Mouse (Mus musculus) lung, postnatal 25 days (tissue): ENCODE data around the gene Btnl2.
A peak's percentile ranks its signal among the peaks of the same experiment; 100 is the strongest.
"Not testable (repeated sequence)": the region's sequence is repeated elsewhere in the genome, so short reads cannot be mapped to it uniquely, and the experiment has no call there.

Source experiments
- DNase-seq: peaks from one replicate; pipeline ENCODE4 v3.0.0; 2022; ENCODE audit warnings: low spot score

The Btnl2 gene

DNA sequence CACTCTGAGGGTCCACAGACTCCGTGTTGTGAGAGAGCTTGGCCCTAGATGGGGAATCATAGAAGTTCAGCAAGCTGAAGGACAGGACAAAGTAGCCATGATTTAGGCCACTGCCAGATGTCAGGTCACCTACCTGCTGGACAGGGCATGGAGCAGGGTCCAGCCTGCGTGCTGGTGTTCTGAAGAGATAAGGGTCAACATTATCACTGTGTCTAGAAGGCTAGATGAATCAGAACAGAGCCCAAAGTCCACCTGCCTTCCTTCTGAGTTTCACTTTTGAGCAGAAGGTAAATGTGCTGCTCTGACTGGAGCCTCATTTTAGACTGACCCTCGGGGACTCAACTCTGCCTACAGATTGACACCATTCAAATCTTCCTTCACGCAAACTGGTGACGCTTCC lies at the start of gene Btnl2:
Gene Btnl2, plus strand, starts transcription at position 284 of the 400 bp plus-strand sequence.
- DNase-seq = no peak

DNA sequence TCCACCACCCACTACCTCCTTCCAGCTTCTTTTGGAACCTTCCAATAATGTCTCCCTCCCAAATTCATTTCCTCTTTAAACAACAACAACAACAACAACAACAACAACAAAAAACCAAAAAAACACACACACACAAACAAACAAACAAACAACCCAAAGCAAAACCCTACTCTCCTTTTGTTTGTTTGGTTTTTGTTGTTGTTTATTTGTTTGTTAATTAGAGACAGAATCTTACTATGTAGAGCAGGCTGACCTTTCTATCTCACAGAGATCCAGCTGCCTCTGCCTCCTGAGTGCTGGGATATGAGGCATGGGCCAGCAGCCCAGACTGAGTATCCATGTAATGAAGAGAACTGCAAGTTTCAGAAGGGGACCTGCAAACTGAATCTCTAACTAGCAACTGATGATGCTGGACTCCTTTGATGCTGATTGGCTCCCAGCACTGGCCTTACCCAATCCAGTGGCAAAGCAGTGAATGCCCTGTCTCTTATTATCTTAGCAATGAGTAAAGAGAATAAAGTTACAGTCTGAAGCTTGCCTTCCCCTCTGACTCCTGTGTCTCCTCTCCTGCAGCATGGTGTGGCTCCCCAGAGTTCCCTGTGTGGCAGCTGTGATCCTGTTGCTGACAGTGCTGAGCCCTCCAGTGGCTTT lies 49.1 kb upstream of the Btnl2 start, which contains the start of gene H2-Eb1:
Gene H2-Eb1, plus strand, starts transcription at position 488 of the 651 bp plus-strand sequence.
- peak; percentile 95 for DNase-seq

DNA sequence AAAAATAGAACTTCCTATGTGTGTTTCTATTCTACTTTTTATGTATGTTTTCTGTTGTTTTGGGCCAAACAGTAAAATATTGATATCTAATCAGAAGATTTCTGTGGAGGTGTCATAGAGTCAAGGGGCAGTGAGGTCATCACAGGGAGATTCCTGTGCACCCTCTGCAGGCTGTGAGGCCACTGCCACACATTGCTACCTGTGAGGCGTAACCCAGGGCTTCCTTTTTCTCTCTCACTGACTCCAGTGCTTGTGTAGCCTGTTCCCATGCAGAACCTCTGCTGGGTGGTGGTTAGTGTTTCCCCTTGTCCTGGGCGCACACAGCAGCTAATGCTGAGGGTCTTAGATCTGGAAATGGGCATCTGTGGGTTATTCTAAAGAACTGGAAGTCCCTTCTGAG lies 48.2 kb upstream of the Btnl2 start:
- DNase-seq = no peak

DNA sequence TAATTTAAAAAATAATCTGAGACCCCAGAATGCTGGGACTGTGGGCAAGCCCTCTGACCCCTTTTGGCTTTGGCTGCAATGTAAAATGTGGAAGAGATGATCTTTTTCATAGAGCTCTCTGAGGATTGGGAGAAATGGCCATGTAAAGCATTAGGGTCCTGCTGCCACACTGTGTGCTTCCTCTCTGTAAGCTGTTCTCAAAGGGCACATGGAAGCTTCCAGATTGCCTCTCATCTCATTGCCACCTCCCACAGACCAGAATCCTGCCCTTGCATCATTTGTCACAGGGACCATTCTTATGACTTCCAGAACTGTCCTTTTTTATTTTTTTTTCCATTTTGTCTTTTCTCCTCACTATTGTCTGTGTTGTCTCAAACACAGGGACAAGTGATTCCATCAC lies 47.4 kb upstream of the Btnl2 start:
- DNase-seq = no peak

DNA sequence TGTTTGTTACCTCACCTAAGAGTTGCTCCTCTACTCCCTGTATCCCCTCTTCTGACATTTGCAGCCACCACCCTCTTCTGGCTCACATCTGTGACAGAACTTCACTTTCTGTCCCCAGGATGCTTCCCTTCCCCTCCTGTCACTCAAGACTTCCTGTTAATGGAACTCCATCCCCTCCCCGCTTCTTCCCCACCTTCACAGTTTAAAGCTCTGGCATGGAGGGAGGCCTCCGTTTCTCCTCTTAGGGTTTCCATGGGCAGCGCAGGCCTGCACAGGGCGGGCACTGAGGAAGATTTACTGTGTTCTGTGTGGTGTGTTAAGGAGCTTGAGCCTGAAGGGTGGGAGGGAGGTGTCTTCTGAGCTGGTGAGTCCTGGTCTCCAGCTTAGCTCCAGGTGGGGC lies 46.5 kb upstream of the Btnl2 start:
- no peak for DNase-seq

DNA sequence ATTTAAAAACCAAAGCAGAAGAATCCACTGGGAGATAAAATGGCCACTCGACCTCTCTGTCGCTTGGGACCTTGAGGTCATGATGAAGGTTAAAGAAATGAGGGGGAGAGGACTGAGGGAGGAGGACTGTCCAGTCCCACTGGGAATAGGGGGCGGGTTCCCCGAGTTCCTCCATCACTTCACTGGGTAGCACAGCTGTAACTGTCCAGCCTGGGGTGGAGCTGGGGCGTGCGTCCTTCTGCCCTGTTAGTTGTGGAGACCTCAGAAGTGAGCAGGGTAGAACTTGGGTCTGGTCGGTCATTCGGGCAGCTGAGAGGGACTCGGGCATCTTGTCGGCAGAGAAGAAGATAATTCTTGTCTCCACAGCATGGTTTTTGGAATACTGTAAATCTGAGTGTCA lies 45.4 kb upstream of the Btnl2 start:
- DNase-seq = no peak

DNA sequence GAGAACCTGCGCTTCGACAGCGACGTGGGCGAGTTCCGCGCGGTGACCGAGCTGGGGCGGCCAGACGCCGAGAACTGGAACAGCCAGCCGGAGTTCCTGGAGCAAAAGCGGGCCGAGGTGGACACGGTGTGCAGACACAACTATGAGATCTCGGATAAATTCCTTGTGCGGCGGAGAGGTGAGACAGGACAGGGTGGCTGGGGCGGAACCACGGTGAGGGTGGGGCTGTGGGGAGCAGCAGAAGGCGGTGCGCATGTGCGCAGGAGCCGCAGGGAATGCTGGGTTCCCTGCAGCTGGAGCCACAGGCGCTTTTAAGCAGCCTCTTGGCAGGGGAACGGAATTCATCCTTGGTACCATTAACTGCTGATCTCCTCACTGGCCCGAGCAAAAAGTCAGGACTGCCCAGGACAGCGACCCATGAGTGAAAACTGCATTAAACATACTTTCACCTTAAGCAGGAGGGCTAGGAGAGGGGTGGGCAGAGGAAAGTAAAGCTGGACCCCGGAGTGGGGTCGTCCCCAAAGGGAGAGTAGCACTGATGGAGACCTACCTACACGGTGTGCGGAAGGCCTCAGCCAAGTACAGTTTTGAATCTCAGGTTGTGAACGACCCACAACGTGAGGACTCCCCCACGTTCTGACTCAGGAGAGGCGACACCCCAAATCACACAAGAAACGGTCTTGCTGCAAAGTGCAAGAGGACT lies 44.8 kb upstream of the Btnl2 start:
- peak; percentile 73 for DNase-seq

DNA sequence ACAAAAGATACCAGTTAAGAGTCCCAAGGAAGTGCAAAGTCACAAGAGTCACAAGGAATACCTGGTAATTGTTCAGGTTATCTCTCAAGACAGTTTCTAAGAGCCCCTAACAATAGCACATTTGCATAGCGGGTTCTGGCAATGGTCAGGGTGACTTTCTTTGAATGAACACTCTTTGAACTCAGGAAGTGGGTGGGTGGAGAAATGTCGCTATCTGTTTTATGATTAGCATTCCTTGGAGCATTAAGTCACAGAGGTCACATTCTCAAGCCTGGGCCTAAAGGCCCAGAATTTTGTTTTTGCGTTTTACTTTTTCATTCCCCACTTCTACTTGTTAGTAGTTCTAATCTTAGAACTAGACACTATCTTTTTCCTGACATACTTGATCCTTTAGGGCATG lies 44.1 kb upstream of the Btnl2 start:
- not testable (repeated sequence) for DNase-seq

DNA sequence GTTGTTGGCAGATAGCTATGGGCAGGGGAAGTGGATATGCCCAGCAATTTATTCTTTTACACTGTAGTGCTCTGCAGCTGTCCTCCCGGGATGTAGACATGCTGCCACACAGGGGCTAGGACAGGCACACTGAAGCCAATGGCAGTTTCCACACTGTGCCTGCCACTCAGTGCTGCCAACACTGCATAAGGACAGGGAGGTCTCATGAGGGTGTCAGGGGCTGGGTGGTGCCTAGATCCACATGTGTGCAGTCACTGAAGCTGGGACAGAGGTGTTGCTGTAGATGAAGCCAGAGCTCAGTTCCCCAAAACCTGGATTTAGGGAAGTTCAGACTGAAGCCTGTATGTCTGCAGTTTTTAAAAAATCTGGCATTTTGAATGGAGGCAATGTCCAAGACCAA lies 42.4 kb upstream of the Btnl2 start:
- no peak for DNase-seq

DNA sequence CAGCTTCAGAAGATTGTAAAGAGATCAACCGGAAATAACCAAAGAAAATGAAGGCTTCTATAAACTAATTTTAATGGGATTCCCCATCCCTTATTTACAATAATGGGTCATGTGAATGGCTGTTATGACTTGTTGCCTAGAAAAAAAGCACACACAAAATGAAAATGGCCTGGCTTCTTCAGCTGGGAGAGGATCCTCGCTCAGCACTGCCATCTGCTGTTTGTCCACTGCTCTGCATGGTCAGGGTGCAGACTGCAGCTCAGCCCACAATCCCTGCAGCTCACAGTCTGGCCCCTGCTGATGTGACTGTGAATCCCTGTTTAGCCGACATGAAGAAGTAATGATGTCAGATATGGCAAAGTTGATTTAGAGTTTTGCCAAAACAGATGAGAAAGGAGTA lies 41.2 kb upstream of the Btnl2 start:
- DNase-seq = peak; percentile 79

DNA sequence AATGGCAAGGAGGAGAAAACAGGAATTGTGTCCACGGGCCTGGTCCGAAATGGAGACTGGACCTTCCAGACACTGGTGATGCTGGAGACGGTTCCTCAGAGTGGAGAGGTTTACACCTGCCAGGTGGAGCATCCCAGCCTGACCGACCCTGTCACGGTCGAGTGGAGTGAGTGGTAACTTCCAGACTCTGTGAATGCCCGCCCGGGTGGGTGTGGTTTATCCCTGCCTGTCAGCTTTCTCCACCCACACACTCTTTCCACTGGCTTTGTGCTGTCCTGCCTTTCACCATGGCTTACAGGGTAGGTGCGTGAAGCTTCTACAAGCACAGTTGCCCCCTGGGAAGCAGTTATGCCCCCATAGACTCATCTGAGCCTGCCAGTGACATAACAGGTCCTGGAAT lies 40.3 kb upstream of the Btnl2 start:
- DNase-seq = no peak

DNA sequence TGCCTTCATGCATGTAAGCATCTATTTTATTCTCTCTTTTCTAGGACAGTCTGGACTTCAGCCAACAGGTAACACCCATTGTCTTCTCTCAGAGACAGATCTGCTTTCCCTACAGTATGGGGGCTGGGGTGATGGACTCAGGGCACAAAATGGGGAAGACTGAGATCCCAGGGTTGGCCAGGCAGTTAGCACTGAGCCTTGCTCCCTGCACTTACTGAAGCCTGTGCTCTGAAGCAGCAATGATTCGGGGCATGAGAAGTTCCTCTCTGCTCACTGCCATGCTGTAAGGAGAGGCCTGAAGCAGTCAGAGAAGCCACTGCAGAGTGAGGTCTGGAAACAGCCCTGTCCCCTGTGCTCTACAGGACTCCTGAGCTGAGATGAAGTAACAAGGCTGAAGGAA lies 39.1 kb upstream of the Btnl2 start:
- DNase-seq = no peak

DNA sequence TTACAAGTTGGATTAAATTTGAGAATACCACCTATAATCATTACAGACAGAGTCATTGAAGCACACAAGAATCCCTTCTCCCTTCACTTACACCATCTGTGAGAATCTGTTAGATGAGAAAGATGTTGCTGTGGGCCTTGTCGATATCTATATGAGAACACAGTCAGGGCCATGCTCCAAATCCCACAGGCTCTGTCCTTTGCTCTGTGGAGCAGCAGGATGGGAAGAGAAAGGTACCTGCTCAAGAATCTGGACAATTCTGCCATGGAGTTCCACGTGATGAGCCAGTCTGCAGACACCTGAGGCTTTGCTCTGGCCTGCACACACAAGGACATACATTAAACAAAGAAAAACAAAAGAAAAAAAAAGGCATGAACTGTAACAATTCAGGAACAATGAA lies 37.9 kb upstream of the Btnl2 start:
- no peak for DNase-seq

DNA sequence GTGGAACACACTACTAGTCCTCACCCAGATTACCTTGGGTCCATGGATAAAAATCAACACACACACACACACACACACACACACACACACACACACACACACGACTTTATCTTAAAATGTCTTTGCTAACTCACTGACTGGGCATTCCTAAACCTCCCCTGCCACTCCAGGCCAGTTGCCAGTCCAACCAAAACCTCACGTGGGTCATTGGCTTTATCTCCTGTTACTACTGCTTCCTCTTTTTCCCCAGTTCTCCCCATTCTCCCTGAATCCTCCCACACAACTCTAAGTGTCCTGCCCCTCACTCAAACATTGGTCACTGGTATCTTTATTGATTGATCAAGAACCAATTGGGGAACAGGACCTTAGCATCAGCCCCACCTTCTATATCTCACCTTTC lies 37.3 kb upstream of the Btnl2 start:
- no peak for DNase-seq

DNA sequence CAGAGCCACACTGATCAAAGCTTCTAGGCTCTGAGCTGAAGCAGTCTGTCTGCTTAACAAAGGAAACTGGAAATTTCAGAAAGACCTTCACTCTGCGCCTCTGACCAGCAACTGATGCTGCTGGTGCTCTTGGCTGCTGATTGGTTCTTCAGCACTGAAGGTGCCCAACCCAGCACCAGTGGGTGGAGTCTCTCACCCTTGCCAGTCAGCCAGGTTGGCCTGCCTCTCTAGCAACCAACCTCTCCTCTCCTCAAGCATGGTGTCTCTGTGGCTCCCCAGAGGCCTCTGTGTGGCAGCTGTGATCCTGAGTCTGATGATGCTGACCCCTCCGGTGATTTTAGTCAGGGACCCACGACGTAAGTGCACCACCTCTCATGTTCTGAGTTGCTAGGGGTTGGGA lies 29.2 kb upstream of the Btnl2 start, which contains the start of gene H2-Eb2:
Gene H2-Eb2, plus strand, starts transcription at position 230 of the 400 bp plus-strand sequence.
- peak; percentile 33 for DNase-seq

DNA sequence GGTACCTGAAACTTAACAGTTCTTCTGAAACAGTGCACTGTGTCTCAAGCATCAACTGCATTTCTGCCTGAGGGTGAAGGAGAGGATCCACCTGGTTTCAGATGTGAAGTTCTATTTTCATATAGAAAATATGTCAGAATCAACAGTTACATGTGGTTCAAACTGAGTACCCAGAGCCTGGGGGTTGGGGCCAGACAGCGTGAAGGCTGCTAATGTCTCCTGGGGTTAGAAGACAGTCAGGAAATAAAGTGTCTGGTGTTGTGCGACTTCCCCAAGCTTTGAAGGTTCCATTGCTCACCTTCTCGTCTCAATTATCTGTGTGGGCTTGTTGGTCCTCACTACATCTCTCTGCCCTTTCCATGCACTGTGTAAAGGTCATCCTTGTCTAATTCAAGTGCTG lies 28.2 kb upstream of the Btnl2 start:
- DNase-seq = no peak

DNA sequence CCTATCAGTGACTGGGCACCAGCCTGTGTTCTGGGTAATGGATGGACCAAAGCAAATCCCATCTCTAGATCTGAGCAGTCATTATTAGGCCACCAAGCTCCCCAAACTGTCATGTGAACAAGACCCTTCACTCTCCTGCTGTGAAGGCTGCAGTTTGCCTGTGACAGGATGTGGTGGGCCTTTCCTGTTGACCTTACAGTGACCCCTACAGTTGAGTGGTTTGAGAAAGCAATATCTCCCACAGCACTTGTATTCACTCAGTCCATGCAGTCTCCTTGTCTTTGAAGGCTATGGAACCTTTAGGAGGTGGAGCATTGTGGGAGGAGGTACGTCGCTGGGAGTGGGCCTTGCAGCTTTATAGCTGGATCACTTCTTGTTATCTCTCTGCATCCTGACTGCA lies 24.8 kb upstream of the Btnl2 start:
- DNase-seq = no peak

DNA sequence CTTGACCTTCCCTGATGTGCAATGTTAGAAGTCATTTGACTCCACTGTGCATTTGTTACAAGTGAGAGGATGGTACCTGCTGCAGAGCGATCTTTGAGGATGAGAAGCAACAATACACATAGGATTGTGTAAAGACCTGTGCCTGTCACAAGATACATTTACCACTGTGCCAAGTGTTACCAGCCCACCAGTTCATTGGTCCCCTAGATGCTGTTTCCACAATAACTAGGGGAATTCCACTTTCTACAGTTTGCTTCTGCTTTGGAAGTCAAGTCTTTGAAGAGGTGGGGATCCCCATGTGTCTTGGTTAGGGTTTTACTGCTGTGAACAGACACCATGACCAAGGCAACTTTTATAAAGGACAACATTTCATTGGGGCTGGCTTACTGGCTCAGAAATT lies 23.4 kb upstream of the Btnl2 start:
- DNase-seq = no peak

DNA sequence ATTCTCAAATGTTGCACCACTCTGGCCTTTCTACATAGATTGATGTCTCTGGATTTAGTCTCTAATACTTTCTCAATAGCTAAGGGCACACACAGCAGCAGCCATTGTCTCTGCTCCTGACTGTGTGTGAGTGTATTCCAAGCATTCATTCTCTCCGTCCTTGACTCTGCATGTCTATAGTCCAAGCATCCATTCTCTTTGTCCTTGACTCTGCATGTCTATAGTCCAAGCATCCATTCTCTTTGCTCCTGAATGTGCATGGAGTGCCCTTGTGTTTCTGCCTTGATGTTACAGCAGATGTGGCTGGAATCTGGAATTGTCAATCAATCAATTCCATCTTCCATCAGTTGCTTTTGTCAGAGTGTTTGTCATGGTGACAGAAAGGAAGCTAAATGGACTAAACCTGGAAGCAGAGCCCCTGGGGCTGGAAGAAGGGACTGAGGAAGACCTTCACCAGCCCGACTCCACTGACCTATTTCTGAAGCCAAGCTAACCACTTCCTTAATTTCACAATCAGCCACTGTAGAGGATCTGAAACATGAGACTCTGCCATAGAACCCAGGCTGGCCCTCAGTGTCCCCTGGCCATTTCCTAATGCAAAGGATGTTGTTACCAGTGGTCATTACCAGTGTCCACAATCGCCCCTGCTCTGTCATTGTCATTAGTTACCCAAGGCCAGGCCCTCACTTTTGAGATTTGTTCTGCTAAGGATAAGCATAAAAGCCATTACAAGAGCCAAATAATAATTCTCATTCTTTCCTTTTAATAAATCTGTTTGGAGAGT lies 13.8 kb upstream of the Btnl2 start:
- DNase-seq = peak; percentile 43

DNA sequence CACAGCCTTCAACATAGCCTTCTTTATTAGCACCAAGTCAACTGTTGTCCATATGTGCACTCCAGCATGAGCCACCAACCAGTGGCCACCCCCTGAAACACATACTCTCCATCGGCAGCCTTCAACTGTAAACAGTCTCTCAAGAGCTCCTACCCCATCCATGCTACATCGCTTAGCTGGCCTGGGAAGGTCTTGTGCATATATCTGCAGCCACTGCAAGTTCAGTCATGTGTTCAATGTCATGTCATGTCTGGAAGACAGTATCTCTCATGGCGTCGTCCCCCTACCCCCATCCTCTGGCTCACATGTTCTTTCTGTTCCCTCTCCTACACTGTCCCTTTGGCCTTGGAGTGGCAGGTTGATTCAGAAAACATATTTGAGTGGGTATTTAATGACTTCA lies 9.7 kb upstream of the Btnl2 start:
- DNase-seq = no peak

DNA sequence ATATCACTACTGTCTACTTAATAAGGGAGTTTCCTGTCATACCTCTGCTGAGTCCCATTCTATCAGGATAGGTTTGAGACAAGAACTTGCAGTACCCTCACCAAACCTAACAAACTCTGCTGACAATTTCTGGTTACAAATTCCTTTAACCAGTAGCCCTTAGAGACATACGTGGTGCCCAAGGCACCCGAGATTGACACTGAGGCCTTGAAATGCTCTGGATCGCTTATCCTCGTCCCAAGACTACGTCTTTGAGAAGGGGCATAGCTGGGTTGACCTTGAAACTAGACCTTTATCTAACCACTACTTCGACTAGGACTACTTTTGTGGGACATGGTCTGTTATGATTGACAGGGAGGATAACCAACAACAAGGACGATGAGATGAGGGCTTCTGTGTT lies 9.1 kb upstream of the Btnl2 start:
- no peak for DNase-seq

DNA sequence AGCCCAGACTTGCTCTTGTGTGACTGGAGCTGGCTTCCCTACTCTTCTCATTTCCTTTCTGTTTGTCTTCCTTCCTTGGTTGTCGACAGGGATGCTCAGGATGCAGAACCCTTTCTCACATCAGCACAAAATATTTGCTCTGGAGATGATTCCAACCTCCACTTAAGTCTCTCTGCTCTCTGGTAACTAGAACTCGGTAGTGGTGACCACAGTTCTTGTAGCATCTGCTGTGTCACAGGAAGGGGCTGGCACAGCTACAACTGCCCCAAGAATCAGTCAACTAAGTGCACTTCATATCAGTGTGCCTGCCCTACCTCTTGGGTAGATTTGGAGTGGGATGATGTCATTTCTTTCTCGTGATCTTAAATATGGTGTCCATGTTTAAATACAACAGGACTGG lies 8.6 kb upstream of the Btnl2 start:
- peak; percentile 24 for DNase-seq
